ENCODE assay signal across 27 mouse cellular contexts in genomic region chr4:25028752-25029151, GRCm38 (mm10).
DNase-seq lines count a peak whose midpoint lies in the region; ATAC-seq lines count a peak whose summit lies in the region.
"Had no signal": no experiment of that assay in that cellular context is flagged by ENCODE, and none has a peak within 500 bp of the region (broad histone marks: within the 10 kb centered on the region; RNA-seq: fewer than 3 reads in every experiment).

No protein-coding gene starts in this region.

- H3K27me3 ChIP-seq in forebrain, embryonic 14.5 days (replicated peaks; ENCODE audit: control insufficient read depth, insufficient read depth, low read length): no peaks in the 10 kb centered on the region
- no peaks in the 10 kb centered on the region for H3K27me3 ChIP-seq in forebrain, embryonic 11.5 days (ENCODE audit: control insufficient read depth, insufficient read depth, low read length)
- H3K27me3 ChIP-seq in forebrain, embryonic 15.5 days: no peaks in the 10 kb centered on the region
- H3K27me3 ChIP-seq: embryonic facial prominence, embryonic 12.5 days; embryonic facial prominence, embryonic 15.5 days; heart, embryonic 12.5 days; heart, embryonic 15.5 days; hindbrain, embryonic 13.5 days; intestine, embryonic 15.5 days; Patski had no signal

- ATAC-seq in forebrain, embryonic 14.5 days: peak; percentile 78
- no peak for ATAC-seq in forebrain, embryonic 11.5 days (replicated peaks; ENCODE audit: low FRiP score)
- ATAC-seq in forebrain, embryonic 15.5 days (replicated peaks): peak; percentile 69
- ATAC-seq: hindbrain, embryonic 16.5 days; intestine, embryonic 15.5 days; Patski had no signal

- H3K4me1 ChIP-seq in forebrain, embryonic 14.5 days (ENCODE audit: control insufficient read depth, insufficient read depth, low read length): no peaks in the 10 kb centered on the region
- H3K4me1 ChIP-seq in forebrain, embryonic 11.5 days (replicated peaks; ENCODE audit: control insufficient read depth, insufficient read depth, low read length): no peaks in the 10 kb centered on the region
- no peaks in the 10 kb centered on the region for H3K4me1 ChIP-seq in forebrain, embryonic 15.5 days
- H3K4me1 ChIP-seq: embryonic facial prominence, embryonic 12.5 days; embryonic facial prominence, embryonic 15.5 days; heart, embryonic 12.5 days; heart, embryonic 15.5 days; hindbrain, embryonic 10.5 days; hindbrain, embryonic 13.5 days; intestine, embryonic 15.5 days had no signal

- no peaks in the 10 kb centered on the region for H3K36me3 ChIP-seq in forebrain, embryonic 14.5 days (ENCODE audit: control insufficient read depth, insufficient read depth, low read length)
- no peaks in the 10 kb centered on the region for H3K36me3 ChIP-seq in forebrain, embryonic 11.5 days (ENCODE audit: control insufficient read depth, insufficient read depth, low read length)
- no peaks in the 10 kb centered on the region for H3K36me3 ChIP-seq in forebrain, embryonic 15.5 days
- H3K36me3 ChIP-seq: embryonic facial prominence, embryonic 12.5 days; embryonic facial prominence, embryonic 15.5 days; heart, embryonic 12.5 days; heart, embryonic 15.5 days; hindbrain, embryonic 10.5 days; hindbrain, embryonic 13.5 days; intestine, embryonic 15.5 days had no signal

- H3K9me3 ChIP-seq in forebrain, embryonic 14.5 days (replicated peaks; ENCODE audit: control insufficient read depth, low read length): no peaks in the 10 kb centered on the region
- no peaks in the 10 kb centered on the region for H3K9me3 ChIP-seq in forebrain, embryonic 11.5 days (ENCODE audit: control insufficient read depth, low read length)
- H3K9me3 ChIP-seq in forebrain, embryonic 15.5 days: no peaks in the 10 kb centered on the region
- H3K9me3 ChIP-seq: embryonic facial prominence, embryonic 12.5 days; embryonic facial prominence, embryonic 15.5 days; heart, embryonic 12.5 days; heart, embryonic 15.5 days; hindbrain, embryonic 10.5 days; hindbrain, embryonic 13.5 days; intestine, embryonic 15.5 days had no signal

- H3K9ac ChIP-seq in forebrain, embryonic 14.5 days (ENCODE audit: low read length): no peak overlapping the region
- H3K9ac ChIP-seq in forebrain, embryonic 11.5 days (ENCODE audit: low read length): no peak overlapping the region
- H3K9ac ChIP-seq in forebrain, embryonic 15.5 days (replicated peaks): no peak overlapping the region
- H3K9ac ChIP-seq: embryonic facial prominence, embryonic 12.5 days; embryonic facial prominence, embryonic 15.5 days; heart, embryonic 12.5 days; heart, embryonic 15.5 days; hindbrain, embryonic 13.5 days; intestine, embryonic 15.5 days had no signal

- DNase-seq in adrenal gland, adult 2 months: peak; percentile 5
- DNase-seq in adrenal gland, adult 18-20 months (ENCODE audit: low spot score in 2 of 2): no peak
- peak; percentile 67 for DNase-seq in forebrain, embryonic 14.5 days (ENCODE audit: low spot score)
- DNase-seq in forebrain, embryonic 11.5 days (ENCODE audit: low spot score): no peak
- DNase-seq in ovary, postnatal 36 days (ENCODE audit: low spot score): no peak
- DNase-seq: adrenal gland, postnatal 10 days; cerebellum, adult 11 months; cerebellum, adult 2 months; cerebellum, adult 9-11 months; cerebellum, postnatal 25 days; gastrocnemius, adult 2 months; gastrocnemius, postnatal 14 days; heart, adult 11 months; heart, postnatal 10 days; heart, postnatal 36 days; kidney, adult 11 months; kidney, adult 8-10 months had no signal

- WGBS in forebrain, embryonic 14.5 days: 9% methylated on average over 1 of the region's 1 CpGs
- 61% methylated on average over 1 of the region's 1 CpGs for WGBS in forebrain, embryonic 11.5 days
- WGBS in forebrain, embryonic 15.5 days: 19% methylated on average over 1 of the region's 1 CpGs

- no peak overlapping the region for H3K4me3 ChIP-seq in forebrain, embryonic 14.5 days (ENCODE audit: low read depth, low read length)
- no peak overlapping the region for H3K4me3 ChIP-seq in forebrain, embryonic 11.5 days (ENCODE audit: low read depth, low read length)
- no peak overlapping the region for H3K4me3 ChIP-seq in forebrain, embryonic 15.5 days
- H3K4me3 ChIP-seq: embryonic facial prominence, embryonic 12.5 days; embryonic facial prominence, embryonic 15.5 days; gastrocnemius, adult 2 months; heart, embryonic 12.5 days; heart, embryonic 15.5 days; hindbrain, embryonic 10.5 days; hindbrain, embryonic 13.5 days; intestine, embryonic 15.5 days had no signal

- H3K27ac ChIP-seq in forebrain, embryonic 14.5 days (ENCODE audit: low read depth, low read length): no peak overlapping the region
- no peak overlapping the region for H3K27ac ChIP-seq in forebrain, embryonic 11.5 days (ENCODE audit: low read depth, low read length)
- H3K27ac ChIP-seq in forebrain, embryonic 15.5 days (replicated peaks): no peak overlapping the region
- H3K27ac ChIP-seq: embryonic facial prominence, embryonic 12.5 days; embryonic facial prominence, embryonic 15.5 days; gastrocnemius, adult 2 months; heart, embryonic 15.5 days; hindbrain, embryonic 10.5 days; hindbrain, embryonic 13.5 days; intestine, embryonic 15.5 days had no signal

- H3K4me2 ChIP-seq in forebrain, embryonic 14.5 days (ENCODE audit: low read length): no peak overlapping the region
- no peak overlapping the region for H3K4me2 ChIP-seq in forebrain, embryonic 11.5 days (ENCODE audit: low read depth, low read length, severe bottlenecking)
- H3K4me2 ChIP-seq in forebrain, embryonic 15.5 days (replicated peaks): no peak overlapping the region
- H3K4me2 ChIP-seq: embryonic facial prominence, embryonic 12.5 days; embryonic facial prominence, embryonic 15.5 days; heart, embryonic 12.5 days; heart, embryonic 15.5 days; hindbrain, embryonic 13.5 days; intestine, embryonic 15.5 days had no signal

Comparison
In these comparisons a context has a peak if more than half of its experiments do, and no peak if none do; other contexts are left out.
1. DNase-seq: peak in adrenal gland, adult 2 months (single experiment) and forebrain, embryonic 14.5 days (single experiment); none in adrenal gland, adult 18-20 months (0 of 2), forebrain, embryonic 11.5 days (single experiment) and ovary, postnatal 36 days (single experiment).